Mouse (Mus musculus): ENCODE measurements around the gene Slpi.

GRCm38 (mm10) chr2:164422675-164423393, 33.9 kb upstream of the Slpi start:
- TF ChIP-seq GATA1 (IDR thresholded peaks at IDR 0.05; ENCODE audit: low read length) (no peak), TAL1 (IDR thresholded peaks at IDR 0.05; ENCODE audit: low read length) (no peak)

All from erythroblast, embryonic 14.5 days (primary cell).